Mouse (Mus musculus) heart, adult 18-20 months (tissue): ENCODE measurements around the gene Dmrtc1b. TPM values are rescaled to one million over a fixed set of nuclear protein-coding genes. Genes with fewer than 3 reads are reported as not detected.
"Not testable (repeated sequence)": the region's sequence is repeated elsewhere in the genome, so short reads cannot be mapped to it uniquely, and the experiment has no call there.

ENCODE experiments used
- DNase-seq, 2 experiments: peaks; one replicate each; pipeline ENCODE4 v3.0.0; 2021 to 2022; ENCODE audit warnings: mixed read lengths in 1 of 2
- long read RNA-seq, 2 experiments: library from polyadenylated mRNA; stranded (forward); transcript quantifications; one replicate each; pipeline ENCODE4 v2.0.0; 2021
- total RNA-seq, 2 experiments: library from RNA; stranded (reverse); gene quantifications; 2 replicates each; pipeline ENCODE4 v1.2.3; 2021

The Dmrtc1b gene
- not detected for total RNA-seq
- long read RNA-seq, experiment 1 = 0 reads
- long read RNA-seq, experiment 2 = 0 reads

GRCm38 (mm10) chrX:102707535-102707934 lies at the start of gene Dmrtc1b, which contains the start of gene Gm9112:
Gene Dmrtc1b, plus strand, starts transcription at chrX:102707865.
Gene Gm9112, minus strand, starts transcription at chrX:102707635.
- DNase-seq = not testable (repeated sequence)

GRCm38 (mm10) chrX:102660712-102661111 lies 47.0 kb upstream of the Dmrtc1b start:
- peak; percentile 16 to 49 for DNase-seq

GRCm38 (mm10) chrX:102666641-102667040 lies 41.0 kb upstream of the Dmrtc1b start:
- DNase-seq = no peak

- not testable (repeated sequence) for DNase-seq
Observed at GRCm38 (mm10) chrX:102684706-102685105, 23.0 kb upstream of the Dmrtc1b start.

- not testable (repeated sequence) for DNase-seq
Observed at GRCm38 (mm10) chrX:102686872-102687271, 20.8 kb upstream of the Dmrtc1b start, which contains the start of gene Gm3880. Gene Gm3880, minus strand, starts transcription at chrX:102686972.

GRCm38 (mm10) chrX:102689252-102689651 lies 18.4 kb upstream of the Dmrtc1b start:
- DNase-seq = peak; percentile 1 to 51

GRCm38 (mm10) chrX:102700636-102701035 lies 7.0 kb upstream of the Dmrtc1b start:
- peak in 1 of 2 experiments; percentile 23 for DNase-seq

- not testable (repeated sequence) for DNase-seq
Observed at GRCm38 (mm10) chrX:102724226-102724625, 16.6 kb downstream of the Dmrtc1b start.

Other genes starting within 250 kb of the Dmrtc1b start
- 1 to 10 TPM; 3.4 to 3.8 TPM for gene Hdac8, start 202.5 kb upstream of the Dmrtc1b start, total RNA-seq
- gene Phka1, start 63.6 kb upstream of the Dmrtc1b start, total RNA-seq = 10 to 100 TPM; 37.4 to 46.6 TPM
- gene Gm3880, start 20.9 kb upstream of the Dmrtc1b start, total RNA-seq = not detected
- not detected for gene Gm9112, start 230 bp upstream of the Dmrtc1b start, total RNA-seq
- not detected for gene Dmrtc1c1, start 95.1 kb downstream of the Dmrtc1b start, total RNA-seq
- not detected for gene Dmrtc1c2, start 146.8 kb downstream of the Dmrtc1b start, total RNA-seq
- not detected for gene 1700031F05Rik, start 160.1 kb downstream of the Dmrtc1b start, total RNA-seq
- under 1 TPM in 1 of 2 experiments, not detected in 1; 0.26 TPM for gene Dmrtc1a, start 200.8 kb downstream of the Dmrtc1b start, total RNA-seq
- gene 1700011M02Rik, start 201.0 kb downstream of the Dmrtc1b start, total RNA-seq = not detected
- not detected for gene 1700018G05Rik, start 220.5 kb downstream of the Dmrtc1b start, total RNA-seq